Mouse (Mus musculus) stomach, postnatal 0 days (tissue): ENCODE measurements around the gene Eif4g3.
"Not testable (repeated sequence)": the region's sequence is repeated elsewhere in the genome, so short reads cannot be mapped to it uniquely, and the experiment has no call there.

Experiments
- CTCF ChIP-seq: IDR thresholded peaks from 2 replicates; pipeline ENCODE4 v1.5.1; 2016; ENCODE audit warnings: antibody characterized with exemption, low read depth, mild to moderate bottlenecking, moderate library complexity
- EP300 ChIP-seq: optimal IDR thresholded peaks from 2 replicates; pipeline ENCODE3; 2016; ENCODE audit warnings: antibody characterized with exemption

DNA sequence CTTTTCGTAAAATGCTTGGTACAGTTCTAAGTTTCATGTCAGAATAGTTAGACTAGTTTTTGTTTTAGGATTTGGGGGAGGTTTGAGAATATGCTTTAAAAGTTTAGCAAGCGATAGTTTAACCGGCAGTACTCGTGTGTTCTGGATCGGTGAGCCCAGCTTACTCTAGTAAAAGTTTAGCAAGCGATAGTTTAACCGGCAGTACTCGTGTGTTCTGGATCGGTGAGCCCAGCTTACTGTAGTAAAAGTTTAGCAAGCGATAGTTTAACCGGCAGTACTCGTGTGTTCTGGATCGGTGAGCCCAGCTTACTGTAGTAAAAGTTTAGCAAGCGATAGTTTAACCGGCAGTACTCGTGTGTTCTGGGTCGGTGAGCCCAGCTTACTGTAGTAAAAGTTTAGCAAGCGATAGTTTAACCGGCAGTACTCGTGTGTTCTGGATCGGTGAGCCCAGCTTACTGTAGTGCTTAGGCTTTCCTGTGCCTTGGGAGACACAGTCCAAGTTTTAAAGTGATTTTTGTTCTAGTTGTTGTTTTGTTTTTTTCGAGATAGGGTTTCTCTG is 64.5 kb downstream of the Eif4g3 start:
- not testable (repeated sequence) for TF ChIP-seq CTCF, EP300
